Mouse (Mus musculus) neural tube, embryonic 12.5 days (tissue): ENCODE measurements around the gene Lrp11. TPM values are rescaled to one million over a fixed set of nuclear protein-coding genes. Genes with fewer than 3 reads are reported as not detected.

Experiments
- ATAC-seq: fragments of 200-750 bp; cut with Nextera tagmentation; 2 replicates; pipeline ENCODE4 v1.8.0; 2017; ENCODE audit warnings: low read depth, mild to moderate bottlenecking, moderate TSS enrichment, moderate library complexity; ENCODE audit not compliant: low FRiP score
- H3K27ac ChIP-seq: fragments of 300-500 bp; sonication (generic); 2 replicates; pipeline ENCODE4 v1.5.1; 2016
- H3K27me3 ChIP-seq: fragments of 300-500 bp; sonication (generic); replicated peaks from 2 replicates; pipeline ENCODE4 v1.6.1; 2016; ENCODE audit warnings: mild to moderate bottlenecking
- H3K36me3 ChIP-seq: fragments of 300-500 bp; sonication (generic); 2 replicates; pipeline ENCODE4 v1.6.1; 2016; ENCODE audit warnings: mild to moderate bottlenecking
- H3K4me1 ChIP-seq: fragments of 300-500 bp; sonication (generic); 2 replicates; pipeline ENCODE4 v1.6.1; 2016
- H3K4me2 ChIP-seq: fragments of 300-500 bp; sonication (generic); replicated peaks from 2 replicates; pipeline ENCODE4 v1.6.1; 2016; ENCODE audit warnings: mild to moderate bottlenecking
- H3K4me3 ChIP-seq: fragments of 300-500 bp; sonication (generic); 2 replicates; pipeline ENCODE4 v1.5.1; 2016
- H3K9ac ChIP-seq: fragments of 300-500 bp; sonication (generic); 2 replicates; pipeline ENCODE4 v1.6.1; 2016; ENCODE audit warnings: mild to moderate bottlenecking
- H3K9me3 ChIP-seq: fragments of 300-500 bp; sonication (generic); 2 replicates; pipeline ENCODE4 v1.6.1; 2016; ENCODE audit warnings: mild to moderate bottlenecking
- WGBS: fragments of 180-500 bp; shearing (Covaris S2); methylation state at CpG from one replicate; pipeline ENCODE4 v1.1.7; 2016; 5-methylcytosine and 5-hydroxymethylcytosine counted together
- polyA plus RNA-seq: library from polyadenylated mRNA; unstranded; fragments of >200 nt; fragmentation: Nextera tagmentation; extraction: Ambion mirVana; gene quantifications from 2 replicates; pipeline ENCODE4 v1.2.1, GENCODE M21; 2016

The Lrp11 gene
- polyA plus RNA-seq, result 21.9 and 27.1 TPM in 2 replicates

DNA sequence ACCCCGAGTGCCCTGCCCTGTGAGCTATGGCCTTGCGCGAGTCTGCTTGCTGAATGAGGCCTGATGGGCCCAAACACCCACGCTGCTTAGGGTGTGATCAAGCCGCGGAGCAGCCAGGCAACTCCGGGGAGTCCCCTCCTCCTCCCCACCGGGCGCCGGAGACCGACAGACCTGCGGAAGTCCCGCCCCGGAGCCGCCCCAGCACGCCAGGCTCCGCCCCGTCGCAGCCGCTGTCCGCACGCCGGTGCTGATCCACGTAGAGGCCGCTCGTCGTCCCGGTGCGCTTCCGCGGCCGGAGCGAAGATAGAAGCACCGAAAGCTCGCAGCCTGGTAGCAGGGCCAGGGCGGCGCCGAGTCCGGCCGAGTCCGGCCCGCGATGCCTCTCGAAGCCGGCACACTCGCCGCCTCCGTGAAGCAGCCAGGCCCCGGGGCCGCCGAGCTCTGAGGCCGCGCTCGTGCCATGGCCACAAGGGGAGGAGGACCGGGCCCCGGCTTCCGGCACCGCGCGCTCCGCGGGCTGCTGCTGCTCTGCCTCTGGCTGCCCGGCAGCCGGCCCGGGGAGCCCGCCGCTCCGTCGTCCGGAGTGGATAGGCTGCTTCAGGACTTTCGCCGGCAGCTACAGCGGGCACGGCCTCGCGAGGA lies at the start of gene Lrp11:
Lrp11 (plus strand) TSS at position 209 of the 642 bp plus-strand sequence.
- Histone ChIP-seq H3K4me2 (peak within 1 kb of the TSS; percentile 99), H3K4me1 (peaks cover 17% of the 10 kb centered on the region), H3K27me3 (peaks cover 12% of the 10 kb centered on the region), H3K4me3 (peak within 1 kb of the TSS; percentile 80), H3K36me3 (no peaks in the 10 kb centered on the region), H3K9me3 (no peaks in the 10 kb centered on the region), H3K9ac (peak within 1 kb of the TSS; percentile 79), H3K27ac (peak within 1 kb of the TSS; percentile 50)
- peak; percentile 94 for ATAC-seq
- WGBS, result under 1% methylated on average over 76 of the region's 76 CpGs

- Histone ChIP-seq H3K4me3 (no peak overlapping the region), H3K27ac (no peak overlapping the region), H3K4me1 (no peaks in the 10 kb centered on the region), H3K27me3 (no peaks in the 10 kb centered on the region; the same call in 1 of the 2 replicates), H3K4me2 (no peak overlapping the region), H3K36me3 (no peaks in the 10 kb centered on the region), H3K9me3 (no peaks in the 10 kb centered on the region), H3K9ac (no peak overlapping the region)
- ATAC-seq, result no peak
Observed at GRCm38 (mm10) chr10:7578002-7578401, 11.6 kb upstream of the Lrp11 start.

- Histone ChIP-seq H3K9ac (no peak overlapping the region), H3K4me3 (no peak overlapping the region), H3K9me3 (no peaks in the 10 kb centered on the region), H3K4me2 (no peak overlapping the region), H3K4me1 (no peaks in the 10 kb centered on the region), H3K27me3 (peaks cover 5% of the 10 kb centered on the region), H3K36me3 (no peaks in the 10 kb centered on the region), H3K27ac (no peak overlapping the region)
- WGBS, result 90% methylated on average over 2 of the region's 2 CpGs
- no peak for ATAC-seq
Observed at GRCm38 (mm10) chr10:7581401-7581800, 8.2 kb upstream of the Lrp11 start.

GRCm38 (mm10) chr10:7582157-7582890 lies 7.3 kb upstream of the Lrp11 start:
- Histone ChIP-seq H3K9me3 (no peaks in the 10 kb centered on the region), H3K4me3 (no peak overlapping the region), H3K4me2 (no peak overlapping the region), H3K9ac (no peak overlapping the region), H3K27me3 (peaks cover 5% of the 10 kb centered on the region), H3K36me3 (no peaks in the 10 kb centered on the region), H3K4me1 (no peaks in the 10 kb centered on the region), H3K27ac (no peak overlapping the region)
- no peak; the same call in 1 of the 2 replicates for ATAC-seq
- WGBS, result 45% methylated on average over 11 of the region's 11 CpGs

DNA sequence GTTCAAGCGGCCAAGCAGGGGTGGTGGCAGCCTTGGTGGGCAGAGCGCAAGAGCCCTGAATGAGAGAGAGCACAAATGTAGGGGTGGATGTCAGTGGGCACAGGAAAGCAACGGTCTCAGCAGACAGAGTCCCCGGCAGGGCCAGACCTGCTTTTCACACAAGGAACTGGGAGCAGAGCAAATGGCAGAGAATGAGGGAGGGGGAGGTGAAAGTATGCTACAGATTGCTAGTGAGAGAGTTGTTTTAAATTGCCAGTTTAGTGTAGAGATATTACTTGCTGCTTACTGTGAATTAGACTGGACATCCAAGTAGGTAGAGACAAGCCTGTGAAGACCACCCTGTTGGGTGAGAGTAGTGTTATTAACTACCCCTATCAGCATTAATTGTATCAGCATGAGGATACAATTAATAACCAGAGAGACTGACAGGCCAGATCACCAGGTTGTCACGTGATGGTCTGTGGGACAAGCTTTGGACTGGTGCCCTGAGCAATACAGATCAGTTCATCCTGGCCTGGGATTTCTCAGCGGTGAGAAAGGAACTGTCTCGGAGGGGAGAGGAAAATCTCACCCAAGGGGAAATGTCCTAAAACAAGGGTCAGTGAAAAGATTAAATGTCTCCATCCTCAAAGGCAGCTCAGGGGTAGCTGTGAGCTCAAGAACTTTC lies 6.6 kb upstream of the Lrp11 start:
- Histone ChIP-seq H3K36me3 (no peaks in the 10 kb centered on the region), H3K4me1 (no peaks in the 10 kb centered on the region), H3K4me2 (no peak overlapping the region), H3K4me3 (no peak overlapping the region), H3K9ac (no peak overlapping the region), H3K27ac (no peak overlapping the region), H3K9me3 (no peaks in the 10 kb centered on the region), H3K27me3 (peaks cover 5% of the 10 kb centered on the region)
- ATAC-seq, result no peak
- WGBS, result 61% methylated on average over 7 of the region's 7 CpGs

- no peak overlapping the region for H3K4me2 ChIP-seq
- H3K27ac ChIP-seq, result no peak overlapping the region
- 71% methylated on average over 2 of the region's 2 CpGs for WGBS
- no peak for ATAC-seq
- H3K9ac ChIP-seq, result no peak overlapping the region
- H3K9me3 ChIP-seq, result no peaks in the 10 kb centered on the region
- H3K27me3 ChIP-seq, result peaks cover 12% of the 10 kb centered on the region
- H3K36me3 ChIP-seq, result no peaks in the 10 kb centered on the region
- H3K4me1 ChIP-seq, result peaks cover 16% of the 10 kb centered on the region
- H3K4me3 ChIP-seq, result no peak overlapping the region
Observed at GRCm38 (mm10) chr10:7586771-7587170, 2.8 kb upstream of the Lrp11 start.

GRCm38 (mm10) chr10:7590234-7590689 lies 662 bp downstream of the Lrp11 start:
- Histone ChIP-seq H3K4me3 (peak overlapping the region; percentile 80), H3K4me2 (peak overlapping the region; percentile 99), H3K4me1 (peaks cover 17% of the 10 kb centered on the region), H3K36me3 (no peaks in the 10 kb centered on the region), H3K9ac (peak overlapping the region; percentile 79), H3K27me3 (peaks cover 12% of the 10 kb centered on the region), H3K9me3 (no peaks in the 10 kb centered on the region), H3K27ac (peak overlapping the region; percentile 50)
- WGBS, result under 1% methylated on average over 48 of the region's 54 CpGs
- ATAC-seq, result peak; percentile 73

GRCm38 (mm10) chr10:7590792-7591191 lies 1.2 kb downstream of the Lrp11 start:
- no peak for ATAC-seq
- Histone ChIP-seq H3K36me3 (no peaks in the 10 kb centered on the region), H3K4me2 (peak overlapping the region; percentile 99), H3K9ac (peak overlapping the region; percentile 79), H3K4me1 (peaks cover 17% of the 10 kb centered on the region), H3K4me3 (peak overlapping the region; percentile 80), H3K27me3 (peaks cover 10% of the 10 kb centered on the region), H3K27ac (no peak overlapping the region), H3K9me3 (no peaks in the 10 kb centered on the region)
- 9% methylated on average over 8 of the region's 8 CpGs for WGBS

DNA sequence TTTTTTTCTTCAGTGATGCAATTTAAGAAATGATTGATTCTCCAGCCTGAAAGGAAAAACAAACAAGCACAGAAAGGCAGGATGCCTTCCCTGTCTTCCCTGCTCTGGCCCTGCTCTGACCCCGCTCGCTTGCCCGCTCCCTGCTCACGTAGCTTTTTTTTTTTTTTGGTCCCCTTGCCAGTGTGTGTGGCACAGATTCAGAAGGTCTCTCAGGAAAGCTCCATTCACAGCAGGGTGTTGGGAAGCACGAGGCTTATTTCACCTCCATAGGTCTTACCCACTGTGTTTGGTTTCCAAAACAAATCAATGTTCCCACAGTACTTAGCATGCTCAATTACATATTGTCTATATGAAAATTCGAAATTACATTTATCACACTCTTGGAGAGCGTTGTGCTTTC lies 5.2 kb downstream of the Lrp11 start:
- H3K9ac ChIP-seq, result no peak overlapping the region
- no peak overlapping the region for H3K4me2 ChIP-seq
- H3K4me3 ChIP-seq, result no peak overlapping the region
- no peak for ATAC-seq
- peaks cover 17% of the 10 kb centered on the region for H3K4me1 ChIP-seq
- peaks cover 7% of the 10 kb centered on the region; the same call in 1 of the 2 replicates for H3K27me3 ChIP-seq
- WGBS, result 54% methylated on average over 7 of the region's 7 CpGs
- no peak overlapping the region for H3K27ac ChIP-seq
- H3K36me3 ChIP-seq, result no peaks in the 10 kb centered on the region
- H3K9me3 ChIP-seq, result no peaks in the 10 kb centered on the region

DNA sequence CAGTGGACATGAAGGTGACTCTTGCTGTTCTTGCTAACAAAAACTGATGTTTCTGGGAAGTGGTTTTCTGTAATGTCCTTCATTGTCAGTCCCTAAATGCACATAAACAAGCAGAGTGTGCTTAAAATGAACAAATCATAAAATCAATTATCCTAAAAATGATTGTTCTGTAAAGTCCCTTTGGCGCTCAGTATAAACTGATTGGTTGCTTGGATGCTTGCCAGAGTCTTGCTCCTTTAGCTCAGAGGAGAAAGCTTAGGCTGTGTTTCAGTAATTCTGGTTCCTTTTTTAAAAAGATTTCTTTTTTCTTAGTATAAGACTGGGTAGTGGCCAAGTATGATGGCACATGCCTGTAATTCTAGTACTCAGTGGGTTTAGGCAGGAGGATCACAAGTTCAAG lies 6.7 kb downstream of the Lrp11 start:
- Histone ChIP-seq H3K4me2 (no peak overlapping the region), H3K4me3 (no peak overlapping the region), H3K27ac (no peak overlapping the region), H3K36me3 (no peaks in the 10 kb centered on the region), H3K4me1 (peaks cover 7% of the 10 kb centered on the region), H3K9ac (no peak overlapping the region), H3K27me3 (0 out of 2 replicates have a peak, but pooled peaks cover 4% of the 10 kb centered on the region), H3K9me3 (no peaks in the 10 kb centered on the region)
- ATAC-seq, result no peak
- WGBS, result 90% methylated on average over 1 of the region's 1 CpGs

DNA sequence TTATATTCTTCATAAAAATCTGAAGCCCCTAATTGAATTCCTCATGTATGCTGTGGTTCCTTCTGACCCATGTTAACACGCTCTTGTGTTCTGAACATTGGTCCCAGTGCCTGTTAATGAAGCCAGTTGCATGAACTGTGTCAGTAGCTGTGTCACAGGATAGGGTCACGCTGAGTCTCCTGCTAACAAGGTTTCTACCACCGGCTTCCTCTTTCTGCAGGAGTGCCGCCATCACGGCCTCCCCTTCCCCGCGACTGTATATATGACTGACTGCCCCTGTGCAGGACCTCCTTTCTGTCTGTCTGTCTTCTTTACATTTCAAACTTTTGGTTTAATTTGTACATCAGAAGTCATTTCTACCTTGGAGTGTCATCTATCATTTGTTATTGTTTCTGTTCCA lies 8.6 kb downstream of the Lrp11 start:
- Histone ChIP-seq H3K9ac (no peak overlapping the region), H3K4me1 (no peaks in the 10 kb centered on the region), H3K27me3 (no peaks in the 10 kb centered on the region), H3K4me2 (no peak overlapping the region), H3K4me3 (no peak overlapping the region), H3K9me3 (no peaks in the 10 kb centered on the region), H3K36me3 (no peaks in the 10 kb centered on the region), H3K27ac (no peak overlapping the region)
- ATAC-seq, result no peak
- 87% methylated on average over 7 of the region's 7 CpGs for WGBS

DNA sequence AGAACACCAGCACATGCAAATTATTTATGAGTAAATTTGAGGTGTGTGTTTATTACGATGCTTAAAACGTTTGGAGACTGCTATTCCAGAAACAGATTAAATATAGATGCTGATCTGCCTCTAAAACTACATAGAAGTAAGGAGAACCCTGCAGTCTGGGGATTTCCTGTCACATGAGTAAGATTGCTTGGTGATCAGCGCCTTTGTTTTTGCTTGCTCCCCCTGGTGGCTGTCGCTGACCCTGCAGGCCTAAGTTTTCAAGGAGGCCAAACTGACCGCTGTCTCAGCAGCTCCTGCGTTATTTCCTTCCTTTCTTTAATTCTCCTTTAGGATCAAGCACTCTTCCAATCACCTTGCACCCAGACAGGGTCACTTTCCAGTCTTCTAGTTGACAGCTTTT lies 11.0 kb downstream of the Lrp11 start:
- 0 out of 2 replicates have a peak, but pooled peaks have one; percentile 39 for ATAC-seq
- H3K4me3 ChIP-seq, result no peak overlapping the region
- no peak overlapping the region for H3K27ac ChIP-seq
- H3K4me1 ChIP-seq, result no peaks in the 10 kb centered on the region
- H3K36me3 ChIP-seq, result no peaks in the 10 kb centered on the region
- H3K9me3 ChIP-seq, result no peaks in the 10 kb centered on the region
- 12% methylated on average over 6 of the region's 6 CpGs for WGBS
- H3K4me2 ChIP-seq, result no peak overlapping the region
- no peaks in the 10 kb centered on the region for H3K27me3 ChIP-seq
- H3K9ac ChIP-seq, result no peak overlapping the region
